Mouse (Mus musculus): ENCODE results near the gene Rnaseh2a.

DNA sequence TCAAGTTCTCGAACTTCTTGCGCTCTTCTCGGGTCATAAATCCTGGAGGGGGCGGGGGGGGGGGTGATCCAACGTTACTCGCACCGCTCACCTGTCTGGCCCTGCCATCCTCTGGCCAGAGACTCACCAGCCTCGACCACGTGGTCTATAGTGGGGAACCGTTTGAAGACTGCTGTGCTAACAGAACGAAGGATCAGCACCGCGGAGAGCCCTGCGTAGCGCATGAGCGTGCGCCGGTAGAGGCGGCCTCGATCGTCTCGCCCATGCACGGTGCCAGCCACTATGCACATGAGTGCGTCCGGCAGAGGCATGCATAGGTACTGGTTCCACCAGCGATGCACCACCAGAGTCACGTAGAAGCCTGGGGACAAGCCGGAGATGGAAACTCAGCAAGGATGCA, 41.7 kb upstream of the Rnaseh2a start:
- TF ChIP-seq EP300 (IDR thresholded peaks at IDR 0.05; ENCODE audit: low read depth) (no peak), CTCF (IDR thresholded peaks at IDR 0.05; ENCODE audit: low read depth) (no peak)

All from liver, postnatal 0 days (tissue).